ENCODE assay signal across 8 mouse cellular contexts in the genomic region with DNA sequence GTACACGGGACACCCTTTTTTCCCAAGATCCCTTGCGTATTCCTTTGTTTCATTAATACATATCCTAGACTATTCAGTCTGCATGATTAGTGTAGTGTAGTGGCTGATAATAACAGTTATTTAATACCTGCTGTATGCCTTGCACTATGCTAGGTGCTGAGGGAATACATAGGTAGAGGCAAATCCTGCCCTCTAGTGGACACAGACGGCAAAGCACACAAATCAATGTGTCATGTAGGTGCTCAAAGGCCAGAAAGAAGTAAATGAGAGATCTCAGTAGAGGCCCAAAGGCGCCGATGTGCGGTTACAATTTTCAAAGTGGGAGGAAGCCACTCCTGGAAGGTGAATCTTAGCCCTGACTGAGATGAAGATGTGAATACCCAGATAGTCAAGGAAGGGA.
A peak's percentile ranks its signal among the peaks of the same experiment; 100 is the strongest.
DNase-seq lines count a peak whose midpoint lies in the region; ATAC-seq lines count a peak whose summit lies in the region.

No protein-coding gene starts in this region.

- no peak for DNase-seq in cerebellum, adult 9-11 months
- DNase-seq in right cerebral cortex, adult 2 months (ENCODE audit: low spot score in 2 of 2), result peak; percentile 64
- DNase-seq in right cerebral cortex, postnatal 25 days, result no peak
- DNase-seq in embryo, embryonic 10.5 days (ENCODE audit: low spot score), result peak; percentile 76
- DNase-seq in kidney, adult 9 months, result peak; percentile 68
- peak; percentile 64 for DNase-seq in lung, postnatal 14 days
- DNase-seq in spleen, postnatal 4 days (ENCODE audit: low spot score in 2 of 2), result peak; percentile 42 to 77

- peak; percentile 59 for ATAC-seq in cerebellum, adult (ENCODE audit: insufficient number of reproducible peaks, low FRiP score, low TSS enrichment)

Comparison
In these comparisons a context has a peak if more than half of its experiments do, and no peak if none do; other contexts are left out.
1. DNase-seq: peak in right cerebral cortex, adult 2 months (2 of 2), embryo, embryonic 10.5 days (single experiment), kidney, adult 9 months (single experiment), lung, postnatal 14 days (single experiment) and spleen, postnatal 4 days (2 of 2); none in cerebellum, adult 9-11 months (single experiment) and right cerebral cortex, postnatal 25 days (single experiment).